Mouse (Mus musculus): Measurements from ENCODE around the gene Bcl7a.
A peak's percentile ranks its signal among the peaks of the same experiment; 100 is the strongest.

Gene Bcl7a

DNA sequence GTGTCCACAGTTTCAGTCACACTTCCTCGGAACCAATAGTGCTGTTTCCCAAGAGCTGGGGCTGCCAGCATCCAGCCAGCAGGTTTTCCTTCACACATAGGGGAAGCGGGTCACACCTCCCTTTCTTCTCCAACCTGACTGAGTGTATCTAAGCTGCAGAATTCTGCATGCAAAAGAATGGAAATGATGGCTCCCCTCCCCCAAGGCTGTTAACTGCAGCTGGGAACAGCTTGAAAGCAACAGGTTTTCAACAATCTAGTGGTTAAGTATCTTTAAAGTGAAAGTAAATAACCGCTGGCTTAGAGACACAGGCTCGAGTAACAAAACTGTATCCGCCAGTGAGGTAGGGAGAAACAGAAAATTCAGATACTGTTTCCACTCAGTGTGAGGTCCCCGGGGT is 25.6 kb upstream of the Bcl7a start:
- H3K36me3 ChIP-seq (ENCODE audit: insufficient read depth, low read length), result no peaks in the 10 kb centered on the region

DNA sequence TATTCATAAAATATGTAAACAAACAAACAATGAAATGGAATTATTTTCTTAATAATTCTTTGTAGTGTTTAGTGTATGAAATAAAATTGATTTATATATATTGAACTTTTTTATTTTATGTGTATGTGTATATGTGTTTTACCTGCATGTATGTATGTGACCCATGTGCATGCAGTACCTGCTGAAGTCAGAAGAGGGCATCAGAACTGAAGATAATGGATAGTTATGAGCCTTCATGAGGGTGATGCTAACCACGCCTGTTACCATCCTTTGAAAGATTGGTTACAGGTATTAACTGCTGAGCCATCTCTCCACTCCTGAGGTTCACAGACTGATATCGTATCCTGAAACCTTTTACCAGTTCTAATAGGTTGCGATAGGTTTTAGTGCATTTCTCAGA is 23.5 kb upstream of the Bcl7a start:
- H3K36me3 ChIP-seq (ENCODE audit: insufficient read depth, low read length), result no peaks in the 10 kb centered on the region
- H3K4me3 ChIP-seq (replicated peaks; ENCODE audit: low read length), result no peak overlapping the region
- H3K9me3 ChIP-seq (ENCODE audit: low read length), result no peaks in the 10 kb centered on the region
- TF ChIP-seq CTCF (conservative IDR thresholded peaks at IDR 0.05; ENCODE audit: low read length) (peak; percentile 55), NANOG (IDR thresholded peaks at IDR 0.05; ENCODE audit: borderline replicate concordance, low read length) (no peak)
- peaks cover 13% of the 10 kb centered on the region; the same call in 1 of the 2 replicates for H3K27me3 ChIP-seq (ENCODE audit: insufficient read depth, low read length)
- H3K4me1 ChIP-seq (replicated peaks; ENCODE audit: low read depth, low read length), result peaks cover 40% of the 10 kb centered on the region

More for the DNA sequence above, 25.6 kb upstream of the Bcl7a start:
- Histone ChIP-seq H3K4me3 (replicated peaks; ENCODE audit: low read length) (no peak overlapping the region), H3K27me3 (ENCODE audit: insufficient read depth, low read length) (0 out of 2 replicates have a peak, but pooled peaks cover 5% of the 10 kb centered on the region), H3K4me1 (replicated peaks; ENCODE audit: low read depth, low read length) (peaks cover 32% of the 10 kb centered on the region), H3K9me3 (ENCODE audit: low read length) (no peaks in the 10 kb centered on the region)
- TF ChIP-seq POU5F1 (IDR thresholded peaks at IDR 0.05; ENCODE audit: borderline replicate concordance, low read length), result no peak
- TF ChIP-seq CTCF (conservative IDR thresholded peaks at IDR 0.05; ENCODE audit: low read length), result no peak
- TF ChIP-seq NANOG (IDR thresholded peaks at IDR 0.05; ENCODE audit: borderline replicate concordance, low read length), result no peak

DNA sequence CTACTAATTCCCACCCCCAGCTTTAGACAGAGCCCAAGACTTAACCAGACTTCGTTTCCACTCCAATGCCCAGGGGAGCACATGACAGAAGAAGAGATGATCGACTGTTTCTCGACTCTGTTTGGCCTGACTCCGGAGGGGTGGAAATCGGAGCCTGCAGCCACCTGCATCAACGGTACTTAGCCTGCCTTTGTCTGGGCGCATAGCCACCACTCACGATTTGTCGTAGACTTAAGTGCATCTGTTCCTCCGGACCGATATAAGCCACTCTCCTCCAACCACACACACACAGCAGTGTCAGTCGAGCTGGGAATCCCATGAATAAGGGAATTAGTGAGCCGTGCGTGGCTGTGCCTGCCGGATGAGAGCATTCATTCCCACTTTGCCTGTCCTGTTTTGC is 19.4 kb upstream of the Bcl7a start:
- Histone ChIP-seq H3K4me3 (replicated peaks; ENCODE audit: low read length) (peak overlapping the region; percentile 45; the same call in 1 of the 2 replicates), H3K9me3 (ENCODE audit: low read length) (no peaks in the 10 kb centered on the region)
- TF ChIP-seq NANOG (IDR thresholded peaks at IDR 0.05; ENCODE audit: borderline replicate concordance, low read length) (peak; percentile 55), POU5F1 (IDR thresholded peaks at IDR 0.05; ENCODE audit: borderline replicate concordance, low read length) (no peak), CTCF (conservative IDR thresholded peaks at IDR 0.05; ENCODE audit: low read length) (no peak)

GRCm38 (mm10) chr5:123326006-123326750 is 17.5 kb upstream of the Bcl7a start:
- no peaks in the 10 kb centered on the region for H3K36me3 ChIP-seq (ENCODE audit: insufficient read depth, low read length)
- TF ChIP-seq NANOG (IDR thresholded peaks at IDR 0.05; ENCODE audit: borderline replicate concordance, low read length) (no peak), POU5F1 (IDR thresholded peaks at IDR 0.05; ENCODE audit: borderline replicate concordance, low read length) (no peak), CTCF (conservative IDR thresholded peaks at IDR 0.05; ENCODE audit: low read length) (no peak)
- H3K9me3 ChIP-seq (ENCODE audit: low read length), result no peaks in the 10 kb centered on the region
- peaks cover 40% of the 10 kb centered on the region for H3K4me1 ChIP-seq (replicated peaks; ENCODE audit: low read depth, low read length)
- peaks cover 27% of the 10 kb centered on the region for H3K27me3 ChIP-seq (ENCODE audit: insufficient read depth, low read length)
- no peak overlapping the region for H3K4me3 ChIP-seq (replicated peaks; ENCODE audit: low read length)

More for the DNA sequence above, 19.4 kb upstream of the Bcl7a start:
- Histone ChIP-seq H3K27me3 (ENCODE audit: insufficient read depth, low read length) (peaks cover 27% of the 10 kb centered on the region), H3K36me3 (ENCODE audit: insufficient read depth, low read length) (no peaks in the 10 kb centered on the region), H3K4me1 (replicated peaks; ENCODE audit: low read depth, low read length) (peaks cover 40% of the 10 kb centered on the region)

DNA sequence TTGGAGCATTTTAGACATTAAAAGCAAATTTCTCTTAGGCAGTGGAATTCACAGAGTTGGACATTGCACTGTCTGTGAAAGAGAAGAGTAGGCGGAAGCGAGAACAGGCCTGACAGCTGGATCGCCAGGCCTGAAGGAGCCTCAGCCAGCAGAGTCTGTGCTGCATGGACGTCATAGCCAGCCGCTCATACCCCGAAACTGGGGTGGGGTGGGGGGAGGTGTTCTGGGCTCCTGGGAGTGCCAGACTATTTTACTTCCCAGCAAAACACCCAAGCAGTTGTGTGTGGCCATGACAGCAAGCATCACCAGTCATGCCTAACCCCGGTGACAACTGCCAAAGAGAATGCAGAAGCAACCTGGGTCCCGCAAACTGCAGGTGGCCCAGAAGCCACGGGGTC is 16.9 kb upstream of the Bcl7a start:
- Histone ChIP-seq H3K4me1 (replicated peaks; ENCODE audit: low read depth, low read length) (peaks cover 40% of the 10 kb centered on the region), H3K4me3 (replicated peaks; ENCODE audit: low read length) (no peak overlapping the region), H3K27me3 (ENCODE audit: insufficient read depth, low read length) (peaks cover 27% of the 10 kb centered on the region), H3K9me3 (ENCODE audit: low read length) (no peaks in the 10 kb centered on the region), H3K36me3 (ENCODE audit: insufficient read depth, low read length) (no peaks in the 10 kb centered on the region)
- TF ChIP-seq NANOG (IDR thresholded peaks at IDR 0.05; ENCODE audit: borderline replicate concordance, low read length) (no peak), CTCF (conservative IDR thresholded peaks at IDR 0.05; ENCODE audit: low read length) (no peak)

- H3K4me1 ChIP-seq (replicated peaks; ENCODE audit: low read depth, low read length), result peaks cover 43% of the 10 kb centered on the region
- H3K27me3 ChIP-seq (ENCODE audit: insufficient read depth, low read length), result peaks cover 27% of the 10 kb centered on the region
- H3K36me3 ChIP-seq (ENCODE audit: insufficient read depth, low read length), result no peaks in the 10 kb centered on the region
- no peak for TF ChIP-seq POU5F1 (IDR thresholded peaks at IDR 0.05; ENCODE audit: borderline replicate concordance, low read length)
- no peak overlapping the region for H3K4me3 ChIP-seq (replicated peaks; ENCODE audit: low read length)
- H3K9me3 ChIP-seq (ENCODE audit: low read length), result no peaks in the 10 kb centered on the region
Measured at GRCm38 (mm10) chr5:123327686-123328085, 15.9 kb upstream of the Bcl7a start.

- Histone ChIP-seq H3K36me3 (ENCODE audit: insufficient read depth, low read length) (no peaks in the 10 kb centered on the region), H3K4me3 (replicated peaks; ENCODE audit: low read length) (no peak overlapping the region), H3K9me3 (ENCODE audit: low read length) (no peaks in the 10 kb centered on the region), H3K27me3 (ENCODE audit: insufficient read depth, low read length) (peaks cover 7% of the 10 kb centered on the region; the same call in 1 of the 2 replicates), H3K4me1 (replicated peaks; ENCODE audit: low read depth, low read length) (0 out of 2 replicates have a peak, but pooled peaks cover 4% of the 10 kb centered on the region)
- no peak for TF ChIP-seq NANOG (IDR thresholded peaks at IDR 0.05; ENCODE audit: borderline replicate concordance, low read length)
- TF ChIP-seq CTCF (conservative IDR thresholded peaks at IDR 0.05; ENCODE audit: low read length), result no peak
- TF ChIP-seq POU5F1 (IDR thresholded peaks at IDR 0.05; ENCODE audit: borderline replicate concordance, low read length), result no peak
Measured at GRCm38 (mm10) chr5:123333566-123333965, 10.1 kb upstream of the Bcl7a start.

DNA sequence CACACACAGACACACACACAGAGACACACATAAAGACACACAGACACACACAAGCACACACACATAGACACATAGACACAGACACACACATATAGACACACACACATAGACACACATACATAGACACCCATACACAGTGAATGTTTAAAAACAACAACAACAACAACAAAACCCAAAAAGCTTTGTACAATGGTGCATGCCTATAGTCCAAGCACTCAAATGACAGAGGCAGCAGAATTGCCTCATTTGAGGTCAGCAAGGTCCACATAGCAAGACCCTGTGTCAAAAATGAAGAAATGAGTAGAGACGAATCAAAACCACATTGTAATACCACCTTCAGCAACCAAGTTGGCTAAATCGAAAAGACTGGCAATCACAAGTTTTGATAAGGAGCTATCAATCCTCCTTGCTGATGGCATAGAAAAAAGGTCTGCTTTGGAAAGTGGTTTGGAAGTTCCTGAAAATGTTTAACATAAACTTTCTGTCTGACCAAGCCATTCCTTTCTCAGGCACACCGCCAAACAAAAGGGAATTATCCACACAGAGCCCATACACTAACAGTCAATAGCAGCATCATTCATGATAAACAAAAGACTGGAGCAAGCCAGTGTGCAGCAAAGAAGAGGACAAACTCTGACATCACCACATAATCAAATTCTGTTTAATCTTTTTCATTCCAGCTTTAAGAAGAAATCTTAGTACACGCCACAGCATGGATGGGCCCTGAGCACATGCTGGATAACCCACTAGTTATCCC is 7.3 kb upstream of the Bcl7a start:
- TF ChIP-seq NANOG (IDR thresholded peaks at IDR 0.05; ENCODE audit: borderline replicate concordance, low read length) (no peak), CTCF (conservative IDR thresholded peaks at IDR 0.05; ENCODE audit: low read length) (no peak), POU5F1 (IDR thresholded peaks at IDR 0.05; ENCODE audit: borderline replicate concordance, low read length) (no peak)

More for the DNA sequence above, 7.3 kb upstream of the Bcl7a start:
- 0 out of 2 replicates have a peak, but pooled peaks cover 4% of the 10 kb centered on the region for H3K4me1 ChIP-seq (replicated peaks; ENCODE audit: low read depth, low read length)
- no peaks in the 10 kb centered on the region for H3K9me3 ChIP-seq (ENCODE audit: low read length)
- H3K36me3 ChIP-seq (ENCODE audit: insufficient read depth, low read length), result no peaks in the 10 kb centered on the region
- H3K27me3 ChIP-seq (ENCODE audit: insufficient read depth, low read length), result 0 out of 2 replicates have a peak, but pooled peaks cover 4% of the 10 kb centered on the region
- no peak overlapping the region for H3K4me3 ChIP-seq (replicated peaks; ENCODE audit: low read length)

Measured in E14TG2a.4 (cell line).